Mouse (Mus musculus) stomach, postnatal 0 days (tissue): ENCODE measurements around the gene Mb. TPM values are rescaled to one million over a fixed set of nuclear protein-coding genes. Genes with fewer than 3 reads are reported as not detected.

ENCODE experiments used
- ATAC-seq: fragments of 200-750 bp; cut with Nextera tagmentation; 2 replicates; pipeline ENCODE4 v1.8.0; 2017; ENCODE audit not compliant: low FRiP score, low TSS enrichment
- DNase-seq: peaks from one replicate; pipeline ENCODE4 v3.0.0-alpha.2; 2016; ENCODE audit warnings: low spot score
- H3K27ac ChIP-seq: fragments of 300-500 bp; sonication (generic); replicated peaks from 2 replicates; pipeline ENCODE4 v1.5.1; 2014; ENCODE audit warnings: mild to moderate bottlenecking, control low read depth
- H3K27me3 ChIP-seq: fragments of 300-500 bp; sonication (generic); 2 replicates; pipeline ENCODE4 v1.6.1; 2014; ENCODE audit warnings: low read length; ENCODE audit not compliant: control insufficient read depth, insufficient read depth
- H3K36me3 ChIP-seq: fragments of 300-500 bp; sonication (generic); 2 replicates; pipeline ENCODE4 v1.6.1; 2014; ENCODE audit warnings: low read length, mixed read lengths; ENCODE audit not compliant: control insufficient read depth, insufficient read depth
- H3K4me1 ChIP-seq: fragments of 300-500 bp; sonication (generic); replicated peaks from 2 replicates; pipeline ENCODE4 v1.6.1; 2014; ENCODE audit warnings: antibody characterized with exemption; ENCODE audit not compliant: control insufficient read depth, insufficient read depth
- H3K4me2 ChIP-seq: fragments of 300-500 bp; sonication (generic); replicated peaks from 2 replicates; pipeline ENCODE4 v1.6.1; 2014; ENCODE audit warnings: low read depth, mild to moderate bottlenecking, control low read depth, moderate library complexity
- H3K4me3 ChIP-seq: fragments of 300-500 bp; sonication (generic); 2 replicates; pipeline ENCODE4 v1.5.1; 2014; ENCODE audit warnings: low read depth, low read length, control low read depth
- H3K9ac ChIP-seq: fragments of 300-500 bp; sonication (generic); 2 replicates; pipeline ENCODE4 v1.6.1; 2014; ENCODE audit warnings: mild to moderate bottlenecking, low read length, control low read depth, mixed read lengths
- H3K9me3 ChIP-seq: fragments of 300-500 bp; sonication (generic); 2 replicates; pipeline ENCODE4 v1.6.1; 2016; ENCODE audit warnings: low read length; ENCODE audit not compliant: control insufficient read depth
- CTCF ChIP-seq: IDR thresholded peaks from 2 replicates; pipeline ENCODE4 v1.5.1; 2016; ENCODE audit warnings: antibody characterized with exemption, low read depth, mild to moderate bottlenecking, moderate library complexity
- EP300 ChIP-seq: optimal IDR thresholded peaks from 2 replicates; pipeline ENCODE3; 2016; ENCODE audit warnings: antibody characterized with exemption
- WGBS: fragments of 180-500 bp; shearing (Covaris S2); extraction: QIAGEN DNeasy Blood & Tissue Kit; methylation state at CpG from one replicate; pipeline ENCODE4 v1.1.7; 2014; 5-methylcytosine and 5-hydroxymethylcytosine counted together
- polyA plus RNA-seq: library from polyadenylated mRNA; unstranded; fragments of >200 nt; fragmentation: Nextera tagmentation; extraction: Ambion mirVana; gene quantifications from 2 replicates; pipeline ENCODE4 v1.2.1, GENCODE M21; 2015

Gene Mb
- polyA plus RNA-seq, 1 experiment from 2014 or later, result 1.1 TPM

- 74% methylated on average over 4 of the region's 4 CpGs for WGBS
- H3K27ac ChIP-seq, result no peak overlapping the region
These were observed 35.5 kb downstream of the Mb start for GRCm38 (mm10) chr15:77014985-77015384.

DNA sequence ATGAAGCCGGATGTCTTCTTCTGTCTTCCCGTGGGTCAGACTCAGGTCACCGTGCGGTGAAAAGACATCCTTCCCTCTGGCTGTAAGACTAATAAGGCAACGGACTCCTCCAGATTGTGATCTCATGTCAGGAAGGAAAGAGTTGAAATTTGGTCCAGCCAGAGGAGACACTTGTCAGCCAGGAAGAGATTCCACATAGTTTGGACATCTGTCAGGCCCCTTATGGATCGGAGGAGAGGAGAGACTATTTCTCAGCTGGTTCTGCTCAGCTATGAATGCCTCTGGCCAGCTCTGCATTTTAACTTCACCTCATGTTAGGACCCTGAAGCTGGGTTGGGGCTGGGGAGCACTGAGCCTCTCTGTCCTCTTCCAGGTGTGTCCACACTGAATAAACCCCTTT lies 36.0 kb downstream of the Mb start:
- Histone ChIP-seq H3K4me3 (no peak overlapping the region), H3K4me2 (no peak overlapping the region), H3K36me3 (no peaks in the 10 kb centered on the region), H3K4me1 (0 out of 2 replicates have a peak, but pooled peaks cover 3% of the 10 kb centered on the region), H3K9ac (no peak overlapping the region), H3K27me3 (no peaks in the 10 kb centered on the region), H3K9me3 (no peaks in the 10 kb centered on the region), H3K27ac (no peak overlapping the region)
- 41% methylated on average over 6 of the region's 6 CpGs for WGBS
- TF ChIP-seq EP300 (no peak), CTCF (no peak)
- DNase-seq, result no peak
- no peak for ATAC-seq

More at GRCm38 (mm10) chr15:77014985-77015384, 35.5 kb downstream of the Mb start:
- no peak overlapping the region for H3K4me3 ChIP-seq
- no peaks in the 10 kb centered on the region for H3K27me3 ChIP-seq
- no peak overlapping the region for H3K4me2 ChIP-seq
- TF ChIP-seq EP300 (no peak), CTCF (no peak)
- H3K9ac ChIP-seq, result no peak overlapping the region
- H3K4me1 ChIP-seq, result 0 out of 2 replicates have a peak, but pooled peaks cover 3% of the 10 kb centered on the region
- ATAC-seq (no peak), DNase-seq (no peak)
- H3K36me3 ChIP-seq, result no peaks in the 10 kb centered on the region
- no peaks in the 10 kb centered on the region for H3K9me3 ChIP-seq

DNA sequence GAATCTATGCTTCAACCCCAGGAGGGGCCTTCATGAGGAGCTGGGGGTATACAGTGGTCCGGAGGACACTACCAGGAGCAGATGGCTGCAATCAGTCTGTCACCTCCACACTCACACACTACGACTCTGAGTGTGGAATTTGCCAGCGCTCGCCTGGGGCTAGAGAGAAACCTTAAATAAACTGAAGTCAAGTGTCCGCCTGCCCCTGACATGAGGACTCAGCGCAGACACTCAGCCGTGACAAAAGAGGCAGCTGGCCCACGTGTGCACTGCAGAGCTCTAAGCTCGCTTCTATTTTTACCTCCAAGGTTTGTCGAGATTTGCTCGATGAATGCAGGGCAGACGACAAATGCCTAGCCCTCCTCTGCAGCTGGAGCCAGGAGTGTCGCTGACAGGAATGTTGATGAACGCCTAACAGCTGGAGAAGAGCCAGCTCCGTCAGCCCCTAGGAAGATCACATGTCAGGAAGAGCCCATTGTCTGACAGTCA lies 36.7 kb downstream of the Mb start:
- ATAC-seq, result no peak; the same call in 1 of the 2 replicates

GRCm38 (mm10) chr15:77008851-77009250 lies 41.6 kb downstream of the Mb start:
- TF ChIP-seq CTCF, result no peak
- no peak for TF ChIP-seq EP300
- Histone ChIP-seq H3K27ac (no peak overlapping the region), H3K4me1 (0 out of 2 replicates have a peak, but pooled peaks cover 3% of the 10 kb centered on the region), H3K27me3 (no peaks in the 10 kb centered on the region), H3K36me3 (no peaks in the 10 kb centered on the region), H3K4me3 (no peak overlapping the region), H3K9ac (no peak overlapping the region), H3K4me2 (no peak overlapping the region), H3K9me3 (no peaks in the 10 kb centered on the region)
- no peak for DNase-seq
- ATAC-seq, result no peak
- WGBS, result 89% methylated on average over 6 of the region's 6 CpGs

More for the DNA sequence above, 36.7 kb downstream of the Mb start:
- H3K27ac ChIP-seq, result no peak overlapping the region
- no peak overlapping the region for H3K4me3 ChIP-seq
- no peaks in the 10 kb centered on the region for H3K27me3 ChIP-seq
- TF ChIP-seq EP300 (no peak), CTCF (no peak)
- H3K9ac ChIP-seq, result no peak overlapping the region
- H3K4me2 ChIP-seq, result no peak overlapping the region
- H3K4me1 ChIP-seq, result 0 out of 2 replicates have a peak, but pooled peaks cover 3% of the 10 kb centered on the region
- WGBS, result 2% methylated on average over 15 of the region's 15 CpGs
- DNase-seq, result no peak
- no peaks in the 10 kb centered on the region for H3K36me3 ChIP-seq
- no peaks in the 10 kb centered on the region for H3K9me3 ChIP-seq

DNA sequence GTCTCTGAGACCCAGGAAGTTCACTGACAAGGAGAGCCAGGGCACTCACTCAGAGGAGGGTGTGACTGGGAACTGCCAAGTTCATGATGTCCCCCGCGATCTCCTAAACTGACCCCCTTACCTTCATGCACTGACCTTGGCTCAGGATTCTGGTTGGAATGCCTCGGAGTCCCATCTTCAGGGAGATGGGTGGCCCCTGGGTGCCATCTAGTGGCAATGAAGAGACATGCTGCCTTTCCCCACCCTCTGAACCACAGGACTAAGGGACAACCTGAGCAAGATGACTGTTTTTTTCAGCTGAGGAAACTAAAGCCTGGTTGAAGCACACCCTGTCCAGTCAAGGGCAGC lies 46.6 kb downstream of the Mb start:
- Histone ChIP-seq H3K36me3 (no peaks in the 10 kb centered on the region), H3K9me3 (no peaks in the 10 kb centered on the region), H3K27ac (no peak overlapping the region), H3K4me2 (no peak overlapping the region), H3K4me1 (no peaks in the 10 kb centered on the region), H3K27me3 (no peaks in the 10 kb centered on the region), H3K9ac (no peak overlapping the region), H3K4me3 (no peak overlapping the region)
- DNase-seq (peak; percentile 56), ATAC-seq (peak; percentile 53)
- WGBS, result 6% methylated on average over 3 of the region's 3 CpGs
- peak; percentile 97 for TF ChIP-seq CTCF
- TF ChIP-seq EP300, result no peak

DNA sequence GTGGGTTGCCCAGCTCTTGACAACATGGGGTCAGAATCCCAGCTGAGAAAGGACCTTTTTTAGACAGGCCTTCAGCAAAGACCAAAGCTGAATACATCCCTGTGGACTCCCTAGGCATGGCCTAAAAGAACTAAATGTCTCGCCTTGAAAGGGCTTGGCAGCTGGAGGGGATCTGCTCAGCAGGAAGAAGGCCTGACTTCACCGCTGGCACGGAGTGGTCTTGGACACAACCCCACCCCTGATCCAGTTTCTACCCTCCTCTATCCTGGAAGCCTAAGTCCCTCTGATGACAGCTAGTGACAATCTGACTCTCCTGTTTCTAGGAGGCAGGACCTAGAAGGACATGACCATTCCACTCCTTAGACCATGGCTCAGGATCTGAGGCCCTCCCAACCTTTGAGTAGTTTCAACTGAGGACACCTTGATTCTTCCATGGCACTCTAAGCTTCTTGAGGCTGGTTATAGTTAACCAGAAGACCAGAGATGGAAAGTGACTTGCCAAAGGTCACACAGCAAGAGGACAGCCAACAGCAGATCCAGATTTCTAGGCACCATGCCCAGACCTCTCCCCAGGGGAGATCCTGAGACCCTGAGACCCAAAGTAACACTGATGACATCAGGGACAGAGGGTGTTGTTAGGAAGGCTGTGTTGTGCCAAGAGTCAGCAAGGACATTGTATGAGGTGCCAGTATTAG lies 47.1 kb downstream of the Mb start:
- TF ChIP-seq EP300, result no peak
- TF ChIP-seq CTCF, result no peak
- 86% methylated on average over 3 of the region's 3 CpGs for whole genome bisulfite sequencing
- H3K4me2 ChIP-seq, result no peak overlapping the region

More for the DNA sequence above, 47.1 kb downstream of the Mb start:
- H3K9ac ChIP-seq, result no peak overlapping the region
- H3K36me3 ChIP-seq, result no peaks in the 10 kb centered on the region
- H3K4me1 ChIP-seq, result no peaks in the 10 kb centered on the region
- H3K27me3 ChIP-seq, result no peaks in the 10 kb centered on the region
- DNase-seq (no peak), ATAC-seq (no peak)
- H3K4me3 ChIP-seq, result no peak overlapping the region
- no peaks in the 10 kb centered on the region for H3K9me3 ChIP-seq
- no peak overlapping the region for H3K27ac ChIP-seq
